Mouse (Mus musculus) kidney, embryonic 14.5 days (tissue): Measurements from ENCODE around the gene Actr2. TPM values are rescaled to one million over a fixed set of nuclear protein-coding genes. Genes with fewer than 3 reads are reported as not detected.
"Not testable (repeated sequence)": the region's sequence is repeated elsewhere in the genome, so short reads cannot be mapped to it uniquely, and the experiment has no call there.

Experiments used
- ATAC-seq: fragments of 200-750 bp; cut with Nextera tagmentation; 2 replicates; pipeline ENCODE4 v1.8.0; 2017; ENCODE audit warnings: moderate number of reproducible peaks, mild to moderate bottlenecking, moderate TSS enrichment, moderate library complexity; ENCODE audit not compliant: low FRiP score, low TSS enrichment
- H3K27ac ChIP-seq: fragments of 300-500 bp; sonication (generic); 2 replicates; pipeline ENCODE4 v1.5.1; 2014; ENCODE audit warnings: low read depth, mild to moderate bottlenecking, low read length, moderate library complexity, mixed read lengths
- H3K27me3 ChIP-seq: fragments of 300-500 bp; sonication (generic); 2 replicates; pipeline ENCODE4 v1.6.1; 2014; ENCODE audit warnings: mild to moderate bottlenecking, low read length; ENCODE audit not compliant: control insufficient read depth, insufficient read depth
- H3K36me3 ChIP-seq: fragments of 300-500 bp; sonication (generic); 2 replicates; pipeline ENCODE4 v1.6.1; 2014; ENCODE audit warnings: low read length, mixed read lengths; ENCODE audit not compliant: control insufficient read depth, insufficient read depth
- H3K4me1 ChIP-seq: fragments of 300-500 bp; sonication (generic); 2 replicates; pipeline ENCODE4 v1.6.1; 2014; ENCODE audit warnings: low read length, mixed read lengths; ENCODE audit not compliant: control insufficient read depth, insufficient read depth
- H3K4me2 ChIP-seq: fragments of 300-500 bp; sonication (generic); replicated peaks from 2 replicates; pipeline ENCODE4 v1.6.1; 2014; ENCODE audit warnings: low read depth, mild to moderate bottlenecking, low read length
- H3K4me3 ChIP-seq: fragments of 300-500 bp; sonication (generic); 2 replicates; pipeline ENCODE4 v1.5.1; 2014; ENCODE audit warnings: mild to moderate bottlenecking, low read length
- H3K9ac ChIP-seq: fragments of 300-500 bp; sonication (generic); 2 replicates; pipeline ENCODE4 v1.6.1; 2014; ENCODE audit warnings: low read depth, mild to moderate bottlenecking, low read length, moderate library complexity
- H3K9me3 ChIP-seq: fragments of 300-500 bp; sonication (generic); 2 replicates; pipeline ENCODE4 v1.6.1; 2016; ENCODE audit warnings: low read length; ENCODE audit not compliant: control insufficient read depth
- WGBS: fragments of 180-500 bp; shearing (Covaris S2); extraction: QIAGEN DNeasy Blood & Tissue Kit; methylation state at CpG from one replicate; pipeline ENCODE4 v1.1.7; 2014; 5-methylcytosine and 5-hydroxymethylcytosine counted together
- polyA plus RNA-seq: library from polyadenylated mRNA; unstranded; fragments of >200 nt; fragmentation: Nextera tagmentation; extraction: Ambion mirVana; gene quantifications from 2 replicates; pipeline ENCODE4 v1.2.1, GENCODE M21; 2014

The Actr2 gene
- polyA plus RNA-seq = 71.5 and 87.1 TPM in 2 replicates

DNA sequence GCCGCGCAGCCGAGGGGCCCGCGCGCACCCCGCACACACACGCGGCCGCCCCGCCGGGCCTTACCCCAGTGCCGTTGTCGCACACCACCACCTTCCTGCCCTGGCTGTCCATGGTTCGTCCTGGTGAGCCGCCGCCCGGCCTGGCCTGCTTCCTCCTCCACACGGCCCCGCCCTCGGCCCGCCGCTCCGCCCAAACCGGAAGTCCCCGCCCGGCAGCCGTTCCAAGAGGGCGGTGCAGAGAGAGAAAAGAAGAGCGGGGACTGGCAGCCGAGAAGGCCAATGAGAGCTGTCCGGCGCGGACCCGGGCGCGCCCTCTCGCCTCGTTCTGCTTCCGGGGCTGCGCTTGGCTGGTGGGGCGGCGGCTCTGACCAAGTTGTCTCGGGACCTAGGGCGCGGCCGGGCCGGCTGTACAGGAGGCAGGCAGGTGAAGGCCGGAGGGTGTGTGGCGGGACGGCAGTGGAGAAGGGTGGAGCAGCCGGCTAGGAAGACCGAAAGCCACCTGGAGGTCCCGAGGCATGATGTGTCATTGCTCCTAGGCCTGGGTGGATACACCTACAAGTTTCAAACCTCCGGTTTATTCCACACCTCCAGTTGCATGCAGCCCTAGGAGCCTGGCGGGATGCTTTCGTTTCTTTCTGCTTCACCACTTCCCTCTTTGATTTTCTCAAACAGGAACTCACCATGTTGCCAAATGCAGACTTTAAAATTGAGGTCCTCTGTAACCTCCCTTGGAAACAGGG, at the start of gene Actr2:
Actr2 (minus strand) TSS at position 173 of the 740 bp plus-strand sequence.
- ATAC-seq = peak; percentile 99
- Histone ChIP-seq H3K9me3 (no peaks in the 10 kb centered on the region), H3K27ac (peak within 1 kb of the TSS; percentile 93), H3K4me2 (peak within 1 kb of the TSS; percentile 72), H3K4me1 (peaks cover 11% of the 10 kb centered on the region; the same call in 1 of the 2 replicates), H3K36me3 (no peaks in the 10 kb centered on the region), H3K4me3 (peak within 1 kb of the TSS; percentile 83), H3K27me3 (no peaks in the 10 kb centered on the region), H3K9ac (peak within 1 kb of the TSS; percentile 87)
- WGBS = under 1% methylated on average over 50 of the region's 57 CpGs

DNA sequence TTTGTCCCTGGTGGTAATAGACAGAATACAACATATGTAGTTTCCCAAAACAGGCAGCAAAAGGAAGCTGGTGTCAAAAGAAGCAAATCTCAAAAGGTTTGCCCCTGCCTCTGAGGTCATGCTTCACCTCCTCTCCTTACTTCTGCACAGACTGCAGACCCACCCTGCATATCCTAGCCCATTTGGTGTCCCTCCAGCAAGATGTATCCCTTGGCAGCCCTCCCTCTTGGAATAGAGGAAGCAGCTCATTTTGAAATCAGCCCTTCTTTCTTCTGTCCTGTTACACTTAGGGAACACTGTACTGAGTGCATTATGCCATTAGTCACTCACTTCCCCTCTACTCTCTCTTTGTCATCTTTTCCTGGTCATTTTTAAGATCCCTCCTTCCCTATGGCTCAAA, 46.2 kb upstream of the Actr2 start:
- Histone ChIP-seq H3K9ac (no peak overlapping the region), H3K4me3 (no peak overlapping the region), H3K4me1 (no peaks in the 10 kb centered on the region), H3K27ac (no peak overlapping the region), H3K27me3 (no peaks in the 10 kb centered on the region), H3K9me3 (no peaks in the 10 kb centered on the region), H3K36me3 (no peaks in the 10 kb centered on the region), H3K4me2 (no peak overlapping the region)
- no peak for ATAC-seq

DNA sequence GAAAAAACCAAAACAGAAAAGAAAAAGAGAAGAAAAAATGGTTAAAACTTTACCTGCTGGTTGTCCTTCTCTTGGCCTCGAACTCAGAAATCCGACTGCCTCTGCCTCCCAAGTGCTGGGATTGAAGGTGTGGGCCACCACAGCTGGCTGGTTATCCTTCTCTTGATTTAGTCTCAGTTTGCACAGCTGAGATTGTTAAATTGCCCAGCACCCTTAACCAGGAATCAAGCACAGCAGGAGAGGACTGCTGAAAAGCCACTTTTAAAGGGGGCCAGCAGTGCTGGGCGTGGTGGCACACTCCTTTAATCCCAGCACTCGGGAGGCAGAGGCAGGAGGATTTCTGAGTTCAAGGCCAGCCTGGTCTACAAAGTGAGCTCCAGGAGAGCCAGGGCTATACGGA, 40.8 kb upstream of the Actr2 start:
- not testable (repeated sequence) for H3K4me2 ChIP-seq, ATAC-seq, H3K27me3 ChIP-seq, H3K4me1 ChIP-seq, H3K9ac ChIP-seq, H3K9me3 ChIP-seq, H3K36me3 ChIP-seq, H3K4me3 ChIP-seq, H3K27ac ChIP-seq
- 84% methylated on average over 5 of the region's 5 CpGs for WGBS

- no peak for ATAC-seq
- Histone ChIP-seq H3K4me1 (no peaks in the 10 kb centered on the region), H3K27ac (no peak overlapping the region), H3K4me2 (no peak overlapping the region), H3K27me3 (no peaks in the 10 kb centered on the region), H3K9ac (no peak overlapping the region), H3K9me3 (no peaks in the 10 kb centered on the region), H3K4me3 (no peak overlapping the region), H3K36me3 (no peaks in the 10 kb centered on the region)
- WGBS = 86% methylated on average over 4 of the region's 4 CpGs
These were observed 39.6 kb upstream of the Actr2 start for GRCm38 (mm10) chr11:20152107-20152901.

- ATAC-seq = no peak
- H3K36me3 ChIP-seq = no peaks in the 10 kb centered on the region
- H3K27me3 ChIP-seq = no peaks in the 10 kb centered on the region
- H3K4me2 ChIP-seq = no peak overlapping the region
- H3K4me1 ChIP-seq = no peaks in the 10 kb centered on the region
- H3K27ac ChIP-seq = no peak overlapping the region
- H3K9ac ChIP-seq = no peak overlapping the region
- no peaks in the 10 kb centered on the region for H3K9me3 ChIP-seq
- no peak overlapping the region for H3K4me3 ChIP-seq
- 90% methylated on average over 5 of the region's 5 CpGs for WGBS
These were observed 38.6 kb upstream of the Actr2 start for GRCm38 (mm10) chr11:20151290-20151689.

DNA sequence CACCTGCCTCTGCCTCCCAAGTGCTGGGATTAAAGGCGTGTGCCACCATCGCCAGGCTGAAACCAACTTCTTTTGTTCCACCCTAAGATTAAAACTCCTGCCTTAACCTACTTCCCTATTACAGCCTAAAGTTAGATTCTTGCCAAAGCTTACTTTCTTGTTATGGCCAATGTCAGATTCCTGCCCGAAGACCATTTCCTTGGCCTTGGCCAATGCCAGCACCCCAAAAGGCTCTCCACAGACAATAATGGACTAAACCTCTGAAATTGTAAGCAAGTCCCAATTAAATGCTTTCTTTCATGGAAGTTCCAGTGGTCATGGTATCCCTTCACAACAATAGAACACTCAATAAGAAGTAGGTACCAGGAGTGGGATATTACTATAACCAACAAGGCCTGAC, 37.2 kb upstream of the Actr2 start:
- no peak overlapping the region for H3K9ac ChIP-seq
- H3K27ac ChIP-seq = no peak overlapping the region
- no peaks in the 10 kb centered on the region for H3K27me3 ChIP-seq
- no peaks in the 10 kb centered on the region for H3K4me1 ChIP-seq
- H3K9me3 ChIP-seq = no peaks in the 10 kb centered on the region
- no peak overlapping the region for H3K4me3 ChIP-seq
- ATAC-seq = no peak
- H3K36me3 ChIP-seq = no peaks in the 10 kb centered on the region
- no peak overlapping the region for H3K4me2 ChIP-seq
- WGBS = 97% methylated on average over 3 of the region's 3 CpGs

DNA sequence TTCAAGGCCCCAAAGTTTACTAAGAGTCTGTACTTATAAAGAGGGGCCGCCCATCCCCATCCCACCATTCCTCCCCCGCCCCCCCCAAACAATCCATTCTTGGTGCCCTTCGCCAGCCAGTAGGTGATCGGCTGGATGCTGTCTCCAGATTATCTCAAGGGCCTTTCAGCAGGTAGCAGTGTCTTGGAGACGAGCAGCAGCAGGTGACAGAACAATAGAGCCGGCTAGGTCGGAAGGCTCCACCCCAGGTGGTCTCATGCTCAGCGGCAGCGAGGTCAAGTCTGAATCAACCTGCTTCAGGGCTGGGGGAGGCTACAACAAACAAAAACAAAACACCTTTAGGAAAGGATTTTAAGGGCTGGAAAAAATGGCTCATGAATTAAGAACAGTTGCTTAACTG, 32.7 kb upstream of the Actr2 start:
- Histone ChIP-seq H3K27ac (peak overlapping the region; percentile 37; the same call in 1 of the 2 replicates), H3K4me1 (no peaks in the 10 kb centered on the region), H3K4me3 (no peak overlapping the region), H3K27me3 (no peaks in the 10 kb centered on the region), H3K36me3 (no peaks in the 10 kb centered on the region), H3K9ac (no peak overlapping the region), H3K4me2 (no peak overlapping the region), H3K9me3 (no peaks in the 10 kb centered on the region)
- 46% methylated on average over 9 of the region's 9 CpGs for WGBS
- ATAC-seq = no peak

DNA sequence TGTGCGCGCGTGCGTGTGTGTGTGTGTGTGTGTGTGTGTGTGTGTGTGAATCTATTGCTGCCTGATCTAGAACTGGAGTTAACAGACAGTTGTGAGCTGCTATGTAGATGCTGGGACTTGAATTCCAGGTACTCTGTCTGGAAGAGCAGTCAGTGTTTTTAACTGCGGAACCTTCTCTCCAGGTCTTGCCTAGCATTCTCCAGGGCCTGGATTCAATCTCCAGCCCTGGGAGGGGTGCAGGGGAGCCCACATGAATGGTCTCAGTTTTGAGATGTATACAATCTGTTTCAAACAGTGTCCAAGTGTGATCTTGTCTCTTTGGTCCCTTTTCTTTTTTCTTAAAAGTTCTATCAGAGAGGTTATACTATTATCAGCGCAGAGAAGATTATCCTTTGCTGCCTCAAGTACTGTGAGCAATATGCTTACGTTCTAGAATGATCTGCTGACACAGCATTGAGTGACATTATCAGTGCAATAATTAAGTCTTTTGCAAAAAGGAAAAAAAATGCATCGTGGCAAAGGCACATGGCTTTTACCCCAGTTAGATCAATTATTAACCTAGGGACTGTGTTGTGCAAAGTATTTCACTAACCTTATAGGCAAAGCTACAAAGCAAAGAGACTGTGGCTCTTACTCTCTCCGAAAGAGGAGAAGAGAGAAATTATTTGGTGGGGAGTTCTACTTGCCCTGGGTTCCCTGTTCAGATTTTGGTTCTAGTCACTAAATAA, 32.0 kb upstream of the Actr2 start:
- Histone ChIP-seq H3K9ac (no peak overlapping the region), H3K4me2 (no peak overlapping the region), H3K27me3 (no peaks in the 10 kb centered on the region), H3K36me3 (no peaks in the 10 kb centered on the region), H3K4me3 (no peak overlapping the region), H3K4me1 (no peaks in the 10 kb centered on the region), H3K9me3 (no peaks in the 10 kb centered on the region), H3K27ac (peak overlapping the region; percentile 39; the same call in 1 of the 2 replicates)
- 84% methylated on average over 9 of the region's 9 CpGs for WGBS
- no peak for ATAC-seq
